Comparison of ENCODE assay signal across 1 mouse cellular context in genomic region chr11:69426246-69426645, GRCm38 (mm10).
TF ChIP-seq lines count a peak whose summit lies in the region.

No protein-coding gene starts in this region.

TF ChIP-seq in MEL, 35 proteins besides CTCF, POLR2A, EP300 and RAD21:
- TF ChIP-seq NELFE (IDR thresholded peaks at IDR 0.05; ENCODE audit: low read depth, low read length) (no peak), KAT2A (conservative IDR thresholded peaks at IDR 0.05; ENCODE audit: low read depth, low read length) (no peak), ZC3H11A (IDR thresholded peaks at IDR 0.05; ENCODE audit: low read depth, low read length) (no peak), MYC (IDR thresholded peaks at IDR 0.05; ENCODE audit: low read depth, low read length) (no peak), MAZ (IDR thresholded peaks at IDR 0.05; ENCODE audit: low read depth, low read length) (no peak), RCOR1 (IDR thresholded peaks at IDR 0.05; ENCODE audit: low read depth, low read length) (peak; percentile 17; the same call in 1 of the 2 replicates), BHLHE40 (IDR thresholded peaks at IDR 0.05; ENCODE audit: borderline replicate concordance, low read depth, low read length) (peak; percentile 42; the same call in 1 of the 2 replicates), GATA1 (IDR thresholded peaks at IDR 0.05; ENCODE audit: low read depth, low read length) (peak; percentile 68), NRF1 (IDR thresholded peaks at IDR 0.05; ENCODE audit: insufficient read depth, low read depth, low read length, poor library complexity, severe bottlenecking) (no peak), MYB (IDR thresholded peaks at IDR 0.05; ENCODE audit: low read depth, low read length) (no peak), MAX (IDR thresholded peaks at IDR 0.05; ENCODE audit: low read length) (no peak), ZKSCAN1 (IDR thresholded peaks at IDR 0.05; ENCODE audit: low read depth, low read length) (no peak)
TF ChIP-seq in MEL: peak in this region for 3.
